Mouse (Mus musculus): ENCODE measurements around the gene Gab2.

- no peak for TF ChIP-seq CTCF (IDR thresholded peaks at IDR 0.05; ENCODE audit: low read depth)
- TF ChIP-seq EP300 (IDR thresholded peaks at IDR 0.05; ENCODE audit: low read depth), result no peak
These were observed 216.9 kb downstream of the Gab2 start for GRCm38 (mm10) chr7:97298279-97298678.

Measured in liver, postnatal 0 days (tissue).